In genomic region chr4:124672347-124673320, GRCm38 (mm10) we compare ENCODE assay signal across 8 mouse cellular contexts. TPM values are rescaled to one million over a fixed set of nuclear protein-coding genes. Genes with fewer than 3 reads are reported as not detected.
DNase-seq lines count a peak whose midpoint lies in the region; ATAC-seq lines count a peak whose summit lies in the region.
"Had no signal": no experiment of that assay in that cellular context is flagged by ENCODE, and none has a peak within 500 bp of the region (broad histone marks: within the 10 kb centered on the region; RNA-seq: fewer than 3 reads in every experiment).

No protein-coding gene starts in this region.

- peaks cover 8% of the 10 kb centered on the region for H3K36me3 ChIP-seq in hindbrain, embryonic 14.5 days (replicated peaks; ENCODE audit: control insufficient read depth, insufficient read depth)
- H3K36me3 ChIP-seq in neural tube, embryonic 15.5 days = peaks cover 7% of the 10 kb centered on the region; the same call in 1 of the 2 replicates

- no peaks in the 10 kb centered on the region for H3K9me3 ChIP-seq in hindbrain, embryonic 14.5 days (ENCODE audit: control insufficient read depth, low read length)
- H3K9me3 ChIP-seq in neural tube, embryonic 15.5 days (replicated peaks) = no peaks in the 10 kb centered on the region

- ATAC-seq in hindbrain, embryonic 14.5 days (ENCODE audit: low FRiP score) = peak; percentile 64
- peak; percentile 51; the same call in 1 of the 2 replicates for ATAC-seq in neural tube, embryonic 15.5 days (ENCODE audit: low FRiP score)

- DNase-seq in left cerebral cortex, postnatal 14 days (ENCODE audit: low spot score in 2 of 2) = peak; percentile 42 to 65
- no peak for DNase-seq in left cerebral cortex, postnatal 36 days (ENCODE audit: low spot score in 2 of 2)
- peak; percentile 78 for DNase-seq in cerebellum, adult 9-11 months
- DNase-seq in hindbrain, embryonic 14.5 days (ENCODE audit: low spot score) = peak; percentile 78
- no peak for DNase-seq in kidney, postnatal 14 days
- DNase-seq in thymus, postnatal 14 days = no peak

- peak overlapping the region; percentile 55; the same call in 1 of the 2 replicates for H3K27ac ChIP-seq in hindbrain, embryonic 14.5 days
- H3K27ac ChIP-seq in neural tube, embryonic 15.5 days (replicated peaks) = 0 out of 2 replicates have a peak overlapping the region, but pooled peaks have one; percentile 45

- peak overlapping the region; percentile 42 for H3K4me2 ChIP-seq in hindbrain, embryonic 14.5 days (replicated peaks)
- H3K4me2 ChIP-seq in neural tube, embryonic 15.5 days = peak overlapping the region; percentile 60

- 1% methylated on average over 25 of the region's 31 CpGs for WGBS in hindbrain, embryonic 14.5 days
- 2% methylated on average over 28 of the region's 31 CpGs for WGBS in neural tube, embryonic 15.5 days

- H3K9ac ChIP-seq in hindbrain, embryonic 14.5 days = 0 out of 2 replicates have a peak overlapping the region, but pooled peaks have one; percentile 9
- peak overlapping the region; percentile 23; the same call in 1 of the 2 replicates for H3K9ac ChIP-seq in neural tube, embryonic 15.5 days (replicated peaks)

- intact Hi-C loops in left cerebral cortex, postnatal 14 days (cut with DNase I) = loop anchor here (5.0 kb wide), 2 partner anchors 275 to 445 kb away; no protein-coding TSS in a partner anchor
- intact Hi-C loops in left cerebral cortex, postnatal 36 days (cut with DNase I) = loop anchor here (5.0 kb wide), 2 partner anchors 530 to 715 kb away; no protein-coding TSS in a partner anchor

- H3K27me3 ChIP-seq in hindbrain, embryonic 14.5 days (ENCODE audit: control insufficient read depth, insufficient read depth, low read length) = no peaks in the 10 kb centered on the region; the same call in 1 of the 2 replicates
- peaks cover 52% of the 10 kb centered on the region for H3K27me3 ChIP-seq in neural tube, embryonic 15.5 days (replicated peaks)

- H3K4me1 ChIP-seq in hindbrain, embryonic 14.5 days (replicated peaks; ENCODE audit: control insufficient read depth, insufficient read depth, low read length) = peaks cover 42% of the 10 kb centered on the region
- H3K4me1 ChIP-seq in neural tube, embryonic 15.5 days = peaks cover 34% of the 10 kb centered on the region

- peak overlapping the region; percentile 5; the same call in 1 of the 2 replicates for H3K4me3 ChIP-seq in hindbrain, embryonic 14.5 days (replicated peaks; ENCODE audit: low read length)
- H3K4me3 ChIP-seq in neural tube, embryonic 15.5 days (replicated peaks) = peak overlapping the region; percentile 15

RNA-seq across cellular contexts. Expression of gene Pou3f1, which starts 16.0 kb away (rescaled TPM):
- 10 to 100 TPM; 29.9 to 30.1 TPM for total RNA-seq in left cerebral cortex, postnatal 14 days (2021)
- 10 to 100 TPM; 14.8 to 21.6 TPM for total RNA-seq in left cerebral cortex, postnatal 36 days (2021)
- polyA plus RNA-seq in hindbrain, embryonic 14.5 days (2014; fragmentation: Nextera tagmentation; extraction: Ambion mirVana) = 9.6 and 11.2 TPM in 2 replicates
- 4.7 and 6.8 TPM in 2 replicates for polyA plus RNA-seq in neural tube, embryonic 15.5 days (2015; fragmentation: Nextera tagmentation; extraction: Ambion mirVana)
- polyA plus RNA-seq: liver, embryonic 16.5 days had no signal

RNA-seq across cellular contexts. Expression of gene Utp11, which starts 20.8 kb away (rescaled TPM):
- 10 to 100 TPM; 14.1 to 14.3 TPM for total RNA-seq in left cerebral cortex, postnatal 14 days (2021)
- total RNA-seq in left cerebral cortex, postnatal 36 days (2021) = 10 to 100 TPM; 14.4 to 15.1 TPM
- polyA plus RNA-seq in hindbrain, embryonic 14.5 days (2014; fragmentation: Nextera tagmentation; extraction: Ambion mirVana) = 33.5 and 33.6 TPM in 2 replicates
- 41.4 and 47.8 TPM in 2 replicates for polyA plus RNA-seq in neural tube, embryonic 15.5 days (2015; fragmentation: Nextera tagmentation; extraction: Ambion mirVana)

RNA-seq across cellular contexts. Expression of gene Fhl3, which starts 27.9 kb away (rescaled TPM):
- total RNA-seq in left cerebral cortex, postnatal 14 days (2021) = 1 to 10 TPM; 3.8 to 4.2 TPM
- 1 to 10 TPM; 1.6 to 1.9 TPM for total RNA-seq in left cerebral cortex, postnatal 36 days (2021)
- 1.8 and 2.2 TPM in 2 replicates for polyA plus RNA-seq in hindbrain, embryonic 14.5 days (2014; fragmentation: Nextera tagmentation; extraction: Ambion mirVana)
- polyA plus RNA-seq in neural tube, embryonic 15.5 days (2015; fragmentation: Nextera tagmentation; extraction: Ambion mirVana) = 1.8 and 3.3 TPM in 2 replicates

RNA-seq across cellular contexts. Expression of gene Sf3a3, which starts 41.9 kb away (rescaled TPM):
- 10 to 100 TPM; 31.1 to 32.2 TPM for total RNA-seq in left cerebral cortex, postnatal 14 days (2021)
- total RNA-seq in left cerebral cortex, postnatal 36 days (2021) = 10 to 100 TPM; 31.8 to 37.3 TPM
- 88.9 and 89.3 TPM in 2 replicates for polyA plus RNA-seq in hindbrain, embryonic 14.5 days (2014; fragmentation: Nextera tagmentation; extraction: Ambion mirVana)
- polyA plus RNA-seq in neural tube, embryonic 15.5 days (2015; fragmentation: Nextera tagmentation; extraction: Ambion mirVana) = 88.4 and 105 TPM in 2 replicates

Comparison
In these comparisons a context has a peak if more than half of its experiments do, and no peak if none do; other contexts are left out.
1. DNase-seq: peak in left cerebral cortex, postnatal 14 days (2 of 2), cerebellum, adult 9-11 months (single experiment) and hindbrain, embryonic 14.5 days (single experiment); none in left cerebral cortex, postnatal 36 days (0 of 2), kidney, postnatal 14 days (single experiment) and thymus, postnatal 14 days (single experiment).